Mouse (Mus musculus) layer of hippocampus, adult 18-20 months (tissue): ENCODE measurements around the gene Ugcg. TPM values are rescaled to one million over a fixed set of nuclear protein-coding genes. Genes with fewer than 3 reads are reported as not detected.

Source experiments
- DNase-seq, 2 experiments: peaks; one replicate each; pipeline ENCODE4 v3.0.0; 2022; ENCODE audit warnings: low spot score in 2 of 2
- total RNA-seq, 2 experiments: library from RNA; stranded (reverse); gene quantifications; 2 replicates each; pipeline ENCODE4 v1.2.3; 2021

Ugcg gene
- total RNA-seq, 2 experiments from 2014 or later = 64.4 to 68.6 TPM

GRCm38 (mm10) chr4:59189546-59190237, 635 bp downstream of the Ugcg start:
- peak; percentile 12 to 39 for DNase-seq

- DNase-seq = no peak
Observed at GRCm38 (mm10) chr4:59190650-59191424, 1.8 kb downstream of the Ugcg start.

- no peak for DNase-seq
Observed at GRCm38 (mm10) chr4:59194731-59195496, 5.9 kb downstream of the Ugcg start.

GRCm38 (mm10) chr4:59196346-59197077, 7.5 kb downstream of the Ugcg start:
- DNase-seq = no peak

GRCm38 (mm10) chr4:59197078-59197424, 8.0 kb downstream of the Ugcg start:
- DNase-seq = no peak

GRCm38 (mm10) chr4:59197462-59197861, 8.4 kb downstream of the Ugcg start:
- DNase-seq = no peak

- peak in 1 of 2 experiments; percentile 36 for DNase-seq
Observed at GRCm38 (mm10) chr4:59199341-59199740, 10.3 kb downstream of the Ugcg start.

GRCm38 (mm10) chr4:59199805-59200204, 10.7 kb downstream of the Ugcg start:
- no peak for DNase-seq

- DNase-seq = no peak
Observed at GRCm38 (mm10) chr4:59200636-59201035, 11.6 kb downstream of the Ugcg start.

GRCm38 (mm10) chr4:59204616-59205015, 15.6 kb downstream of the Ugcg start:
- DNase-seq = no peak

- no peak for DNase-seq
Observed at GRCm38 (mm10) chr4:59205758-59206340, 16.8 kb downstream of the Ugcg start.

GRCm38 (mm10) chr4:59206600-59206999, 17.5 kb downstream of the Ugcg start:
- no peak for DNase-seq

- DNase-seq = no peak
Observed at GRCm38 (mm10) chr4:59208607-59209006, 19.6 kb downstream of the Ugcg start.

- no peak for DNase-seq
Observed at GRCm38 (mm10) chr4:59211181-59211580, 22.1 kb downstream of the Ugcg start.

- no peak for DNase-seq
Observed at GRCm38 (mm10) chr4:59213833-59214232, 24.8 kb downstream of the Ugcg start.

GRCm38 (mm10) chr4:59214695-59215094, 25.6 kb downstream of the Ugcg start:
- DNase-seq = no peak

GRCm38 (mm10) chr4:59215585-59215984, 26.5 kb downstream of the Ugcg start:
- no peak for DNase-seq

GRCm38 (mm10) chr4:59217101-59217500, 28.0 kb downstream of the Ugcg start:
- no peak for DNase-seq

- no peak for DNase-seq
Observed at GRCm38 (mm10) chr4:59218154-59218553, 29.1 kb downstream of the Ugcg start.

GRCm38 (mm10) chr4:59222226-59222625, 33.2 kb downstream of the Ugcg start:
- DNase-seq = no peak

- no peak for DNase-seq
Observed at GRCm38 (mm10) chr4:59223055-59223615, 34.1 kb downstream of the Ugcg start.
